Mouse (Mus musculus) CD4-positive, CD25-positive, alpha-beta regulatory T cell, adult 2 months (primary cell): Measurements from ENCODE around the gene Fance.
"Not testable (repeated sequence)": the region's sequence is repeated elsewhere in the genome, so short reads cannot be mapped to it uniquely, and the experiment has no call there.

ENCODE experiments used
- DNase-seq: peaks from one replicate; pipeline ENCODE4 v3.0.0-alpha.2; 2012; ENCODE audit warnings: low read depth, low spot score

The Fance gene

DNA sequence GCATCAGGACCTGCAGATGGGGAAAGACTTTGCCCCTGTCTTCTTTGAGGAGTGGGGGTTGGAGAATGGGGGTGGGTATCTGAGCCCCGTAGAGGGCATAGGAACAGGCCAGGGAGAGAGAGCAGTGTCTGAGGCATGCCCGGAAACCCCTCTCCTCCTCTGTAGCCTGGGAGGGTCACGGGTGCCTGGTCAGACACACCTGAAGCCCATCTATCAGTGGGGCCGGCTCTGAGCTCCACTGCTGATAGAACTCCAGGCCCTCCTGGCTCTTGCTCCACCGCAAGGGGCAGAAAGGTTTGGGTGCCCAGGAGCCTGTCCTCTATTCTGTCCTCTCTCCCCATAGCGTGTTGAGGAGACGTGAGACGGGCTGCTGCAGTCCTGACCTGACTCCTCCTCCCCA, 12.4 kb downstream of the Fance start:
- DNase-seq, result no peak

DNA sequence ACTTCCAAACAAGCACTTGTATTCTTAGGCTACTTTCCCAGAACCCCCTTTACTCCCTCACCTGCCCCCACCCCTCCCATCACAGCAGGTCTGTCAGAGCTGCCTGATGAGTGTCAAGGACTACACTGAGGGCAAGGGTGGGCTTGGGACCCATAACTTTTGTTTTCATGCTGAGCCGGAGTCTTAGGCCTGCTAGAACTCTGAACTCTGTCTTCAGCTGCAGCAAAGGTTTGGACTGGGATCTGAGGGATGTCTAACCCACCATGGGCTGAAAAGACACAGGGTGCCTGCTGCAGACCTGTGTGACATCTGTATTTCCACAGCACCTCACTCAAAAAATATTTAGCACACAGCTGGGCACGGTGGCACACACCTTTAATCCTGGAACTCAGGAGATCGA, 13.6 kb downstream of the Fance start:
- no peak for DNase-seq

DNA sequence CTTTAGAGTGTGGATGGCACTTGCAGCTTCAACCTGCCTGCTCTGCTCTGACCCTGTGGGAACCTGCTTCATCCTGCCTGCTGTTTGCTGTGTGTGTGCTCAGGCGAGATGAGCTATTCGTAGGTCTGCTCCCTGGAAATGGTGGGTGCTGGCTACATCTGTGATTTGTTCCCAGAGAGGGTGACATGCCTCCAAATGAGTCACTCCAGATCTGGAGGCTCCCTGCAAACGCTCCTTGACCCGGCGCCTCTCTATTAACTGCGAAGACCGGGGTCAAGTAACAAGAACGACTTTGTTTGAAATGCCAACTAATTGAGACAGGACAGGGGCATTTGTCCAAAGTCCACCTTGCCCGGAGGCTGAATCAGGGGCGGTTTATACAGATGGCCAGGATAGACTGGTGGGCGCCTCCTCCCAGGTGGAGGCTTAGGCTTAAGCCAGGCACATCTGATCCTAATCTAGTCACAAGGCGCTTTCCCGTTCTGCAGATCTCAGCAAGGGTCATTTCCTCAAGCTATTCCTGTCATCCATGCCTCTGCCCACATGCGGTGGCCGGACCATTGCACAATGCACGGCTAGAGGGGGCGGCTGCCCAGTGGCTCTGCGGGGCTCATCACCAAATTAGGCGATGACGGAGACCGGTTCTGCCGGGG, 14.5 kb downstream of the Fance start:
- DNase-seq, result no peak

DNA sequence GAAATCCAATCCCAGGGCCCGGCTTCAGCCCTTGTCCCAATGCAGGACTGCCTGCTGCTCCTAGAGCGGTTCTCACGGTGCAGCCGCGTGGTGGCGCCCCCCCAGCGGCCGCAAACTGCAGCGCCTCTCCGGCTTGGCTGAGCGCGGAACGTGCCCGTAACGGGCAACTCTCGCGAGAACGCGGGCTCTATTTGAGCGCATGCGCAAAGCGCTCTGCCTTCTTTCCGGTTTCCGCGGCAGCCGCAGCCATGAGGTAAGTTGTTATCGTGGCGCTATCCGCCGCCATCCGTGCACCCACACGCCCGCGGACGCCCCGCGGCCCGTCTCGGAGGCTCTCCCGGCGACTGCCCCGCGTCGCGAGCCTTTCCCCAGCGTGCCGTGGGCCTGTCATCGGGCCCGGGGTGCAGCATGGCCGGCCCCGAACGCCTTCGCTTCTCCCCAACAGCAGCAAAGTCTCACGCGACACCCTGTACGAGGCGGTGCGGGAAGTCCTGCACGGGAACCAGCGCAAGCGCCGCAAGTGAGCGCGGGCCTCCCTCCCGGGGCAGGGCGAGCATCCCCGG, 15.1 kb downstream of the Fance start, which contains the start of gene Rpl10a:
Gene Rpl10a (plus strand): TSS at position 106 of the 563 bp plus-strand sequence.
- DNase-seq, result peak; percentile 98

DNA sequence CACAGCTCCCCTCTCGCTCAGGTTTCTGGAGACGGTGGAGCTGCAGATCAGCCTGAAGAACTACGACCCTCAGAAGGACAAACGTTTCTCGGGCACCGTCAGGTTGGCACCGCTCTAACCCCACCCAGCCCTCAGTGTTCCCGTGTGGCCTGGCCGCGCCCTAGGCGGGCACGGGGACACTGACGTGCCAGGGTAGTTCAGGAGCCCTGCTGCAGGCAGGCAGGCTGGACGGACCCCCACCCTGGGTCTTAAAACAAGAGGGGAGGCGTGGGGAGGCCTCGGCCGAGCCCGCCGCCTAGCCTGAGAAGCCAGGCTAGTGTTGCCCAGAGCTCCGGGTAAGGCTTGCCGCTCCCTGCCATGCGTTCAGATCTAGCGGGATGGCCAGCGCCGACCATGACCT, 15.6 kb downstream of the Fance start:
- no peak for DNase-seq

DNA sequence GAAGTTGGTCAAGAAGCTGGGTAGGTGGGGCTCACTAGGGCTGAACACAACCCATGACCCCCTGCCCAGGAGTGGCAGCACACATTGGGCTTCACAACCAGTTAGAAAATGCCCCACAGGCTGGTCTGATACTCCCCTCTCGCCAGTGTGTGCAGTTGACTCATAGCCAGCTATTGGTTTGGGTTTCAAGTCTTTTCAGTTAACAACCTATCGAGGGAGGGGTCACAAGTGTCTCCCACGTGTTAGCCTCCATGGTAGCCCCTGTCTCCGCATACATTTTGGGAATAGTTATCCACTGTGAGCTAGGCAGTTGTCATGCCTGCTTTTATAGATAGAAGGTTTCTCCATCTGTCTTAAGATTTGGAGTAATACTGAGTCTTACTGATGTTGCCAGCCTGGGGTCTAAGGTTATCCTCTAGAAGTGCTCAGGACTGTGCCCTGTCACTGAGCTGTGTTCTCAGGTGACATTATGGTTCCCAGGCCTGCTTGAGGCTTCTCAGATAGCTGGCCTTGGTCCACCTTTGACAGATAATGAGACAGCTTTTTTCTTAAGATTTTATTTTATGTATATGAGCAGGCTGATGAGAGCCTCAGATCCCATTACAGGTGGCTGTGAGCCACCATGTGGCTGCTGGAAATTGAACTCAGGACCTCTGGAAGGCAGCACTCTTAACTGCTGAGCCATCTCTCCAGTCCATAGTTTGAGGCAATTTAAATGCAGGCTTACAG, 16.3 kb downstream of the Fance start:
- DNase-seq, result peak; percentile 28

DNA sequence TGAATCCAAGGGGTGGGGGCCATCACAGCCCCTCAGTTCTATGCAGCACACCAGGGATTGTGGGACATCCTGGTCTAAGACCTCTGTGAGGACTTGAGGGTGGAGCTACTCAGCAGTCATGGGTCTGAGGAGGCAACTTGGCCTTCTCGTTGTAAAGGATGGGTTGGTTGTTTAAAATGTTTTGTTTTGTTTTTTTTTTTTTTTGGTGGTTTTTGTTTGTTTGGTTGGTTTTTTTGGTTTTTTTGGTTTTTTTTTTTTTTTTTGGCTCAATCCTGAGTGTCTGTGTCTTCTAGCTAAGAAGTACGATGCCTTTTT, 16.9 kb downstream of the Fance start:
- no peak for DNase-seq

DNA sequence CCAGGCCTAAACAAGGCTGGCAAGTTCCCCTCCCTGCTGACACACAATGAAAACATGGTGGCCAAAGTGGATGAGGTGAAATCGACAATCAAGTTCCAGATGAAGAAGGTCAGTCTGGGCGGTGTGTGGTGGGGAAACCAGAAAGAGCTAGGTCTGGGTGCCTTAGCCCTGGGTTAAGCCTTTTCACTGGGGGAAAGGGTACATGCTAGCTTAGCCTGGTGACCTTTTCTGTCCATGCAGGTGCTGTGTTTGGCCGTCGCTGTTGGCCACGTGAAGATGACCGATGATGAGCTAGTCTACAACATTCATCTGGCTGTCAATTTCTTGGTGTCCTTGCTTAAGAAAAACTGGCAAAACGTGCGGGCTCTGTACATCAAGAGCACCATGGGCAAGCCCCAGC, 17.3 kb downstream of the Fance start:
- not testable (repeated sequence) for DNase-seq

DNA sequence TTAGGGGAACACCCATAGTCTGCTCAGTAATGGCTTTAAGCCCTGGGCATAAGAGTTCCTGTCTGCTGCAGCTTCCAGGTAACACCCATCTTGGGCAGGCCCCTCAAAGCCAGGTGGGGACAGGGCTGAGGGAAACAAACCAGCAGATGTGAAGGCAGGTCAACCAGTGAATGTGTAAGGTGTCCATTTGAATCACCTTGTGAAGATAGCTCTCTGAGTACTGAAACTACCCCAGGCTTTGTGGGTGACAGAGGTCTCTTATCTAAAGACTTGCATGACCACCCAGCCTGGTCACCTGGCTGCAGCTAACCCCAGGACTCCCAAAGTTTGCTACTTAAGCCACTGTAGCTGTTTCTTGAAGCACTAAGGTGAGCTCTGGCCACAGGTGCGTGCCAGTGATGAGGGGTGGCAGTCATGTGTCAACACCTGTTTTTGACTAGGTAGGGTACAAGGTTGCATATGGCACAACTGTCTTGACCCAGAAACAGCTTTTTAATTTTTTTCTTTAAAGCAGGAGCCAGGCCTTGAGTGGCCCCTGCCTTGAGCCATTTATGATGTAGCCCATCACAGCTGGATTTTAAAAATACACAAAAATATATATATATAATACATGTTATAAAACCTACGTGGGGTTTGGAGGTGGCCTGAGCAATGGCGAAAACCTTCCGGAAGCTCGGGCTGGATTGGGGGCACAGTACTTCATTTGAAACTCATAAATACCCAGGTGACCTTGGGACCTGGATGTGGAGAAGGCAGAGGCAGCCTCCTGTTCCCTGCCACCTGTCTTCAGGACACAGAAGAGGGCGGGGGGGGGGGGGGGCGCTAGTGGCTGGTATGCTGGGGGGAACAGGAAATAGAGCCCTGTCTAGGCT, 18.2 kb downstream of the Fance start:
- no peak for DNase-seq

DNA sequence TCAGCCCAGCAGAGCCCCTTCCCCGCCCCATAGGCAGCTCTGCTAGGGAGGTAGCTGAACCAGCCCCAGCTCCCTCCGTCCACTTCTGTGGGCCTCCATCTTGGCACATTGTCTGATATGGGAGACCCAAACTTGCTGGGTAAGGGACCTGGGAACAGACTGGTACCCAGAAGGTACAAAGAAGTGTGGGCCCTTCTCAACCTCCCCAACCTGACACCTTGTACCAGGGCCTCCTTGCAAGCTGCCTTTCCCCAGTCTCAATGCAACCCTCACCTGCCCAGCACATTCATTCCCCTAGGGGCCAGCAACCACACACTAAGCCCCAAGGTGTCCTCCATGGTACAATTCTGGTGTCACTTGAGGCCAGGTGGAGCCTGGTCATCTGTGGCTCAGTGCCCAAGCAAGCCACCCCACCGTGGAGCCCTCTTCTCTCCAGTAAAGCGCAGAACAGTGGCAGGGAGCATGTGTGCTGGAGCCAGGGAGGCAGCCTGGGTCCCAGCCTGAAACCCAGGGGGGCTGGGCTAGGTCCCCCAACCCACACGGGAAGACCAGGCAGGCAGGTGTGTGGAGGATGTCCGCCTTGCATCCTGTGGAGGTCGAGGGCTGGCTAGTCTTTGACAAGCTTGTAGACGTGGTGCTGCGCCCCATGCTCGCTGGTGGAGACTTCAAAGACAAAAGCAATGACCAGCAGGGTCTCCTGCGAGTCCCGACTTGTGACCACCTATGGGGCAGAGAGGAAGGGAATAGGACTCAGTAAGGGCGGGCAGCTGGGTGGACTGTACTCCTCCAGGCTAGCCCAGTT, 19.0 kb downstream of the Fance start:
- DNase-seq, result no peak

DNA sequence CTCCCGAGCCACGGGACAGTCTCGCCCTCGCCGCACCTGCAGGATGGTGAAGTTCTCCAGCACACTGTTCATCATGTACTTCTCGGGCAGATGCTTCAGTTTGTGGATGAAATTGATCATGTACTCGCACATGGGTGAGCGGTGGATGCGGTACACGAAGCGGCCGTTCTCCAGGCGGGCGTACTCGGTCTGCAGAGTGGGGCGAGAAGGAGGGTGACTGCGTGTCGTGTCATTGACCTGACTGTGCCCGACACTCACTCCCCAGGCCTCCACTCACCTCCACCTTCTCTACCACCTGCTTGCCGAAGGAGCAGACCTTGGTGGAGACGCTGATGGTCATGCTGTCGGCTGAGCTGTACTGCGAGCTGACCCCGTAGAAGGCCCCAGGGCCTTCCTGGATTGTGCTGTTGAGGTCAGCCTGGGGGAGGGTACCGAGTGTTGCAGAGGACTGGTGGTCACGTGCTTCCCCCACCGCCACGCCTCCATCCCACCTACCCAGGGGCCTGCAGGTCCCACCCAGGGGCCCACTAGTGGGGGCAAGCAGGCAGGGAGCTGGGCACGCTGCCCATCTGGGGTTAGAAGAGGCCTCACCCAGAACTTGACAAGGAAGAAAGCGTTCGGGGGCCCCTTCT, 19.7 kb downstream of the Fance start:
- DNase-seq, result no peak

DNA sequence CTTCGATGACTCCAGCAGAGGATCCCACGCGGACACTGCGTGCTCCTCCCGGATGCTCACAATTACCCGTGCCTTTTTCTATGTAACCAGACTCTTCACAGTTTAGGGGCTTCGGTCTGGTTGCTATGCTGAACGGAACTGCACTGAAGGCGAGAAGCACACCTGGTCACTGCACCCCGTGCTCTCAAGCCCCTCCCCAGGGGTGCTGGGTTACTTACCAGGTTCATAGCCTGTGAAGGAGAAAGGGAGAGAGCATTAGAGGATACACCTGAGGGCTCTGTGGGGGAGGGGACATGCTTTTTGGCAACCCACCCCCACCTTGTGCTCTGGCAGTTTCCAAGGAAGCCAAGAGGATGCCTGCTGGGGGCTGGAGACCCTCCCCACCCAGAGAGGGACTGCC, 21.9 kb downstream of the Fance start:
- DNase-seq, result no peak

DNA sequence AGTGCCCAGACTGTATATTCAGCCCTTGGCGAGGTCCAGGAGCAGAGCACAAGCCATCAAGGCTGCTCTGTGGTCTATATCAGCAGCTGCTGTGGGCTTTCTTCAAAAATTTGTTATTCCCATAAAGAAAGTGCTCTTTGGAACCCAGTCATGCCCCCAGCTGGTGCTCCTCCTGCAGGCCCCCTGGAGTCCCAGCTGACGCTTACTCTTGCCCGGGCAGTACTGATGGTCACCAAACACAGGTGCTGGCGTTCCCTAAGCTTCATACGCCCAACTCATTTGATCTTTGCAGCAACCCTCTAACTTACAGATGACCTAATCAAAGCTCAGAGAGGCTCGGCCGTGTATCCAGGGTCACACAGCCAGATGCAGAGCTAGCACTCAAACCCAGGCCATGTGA, 24.2 kb downstream of the Fance start:
- DNase-seq, result no peak

DNA sequence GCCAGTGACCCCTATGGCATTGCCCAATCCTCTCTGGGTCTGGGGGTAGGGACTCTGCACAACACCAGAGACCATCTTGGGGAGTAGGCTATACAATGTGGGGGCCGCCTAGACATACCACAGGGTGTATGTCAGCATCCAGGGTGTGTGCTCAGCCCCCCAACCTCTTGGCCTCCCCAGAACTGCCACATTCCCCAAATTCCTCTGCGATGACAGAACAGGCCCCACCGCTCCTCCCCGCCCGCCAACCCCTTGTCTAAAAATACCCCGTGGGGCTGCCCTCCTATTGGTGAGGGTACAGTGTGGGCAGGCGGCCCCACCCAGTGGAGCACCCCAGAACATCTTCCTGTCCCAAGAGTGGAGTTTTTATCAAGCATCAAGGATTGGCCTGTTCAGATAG, 27.3 kb downstream of the Fance start:
- no peak for DNase-seq

DNA sequence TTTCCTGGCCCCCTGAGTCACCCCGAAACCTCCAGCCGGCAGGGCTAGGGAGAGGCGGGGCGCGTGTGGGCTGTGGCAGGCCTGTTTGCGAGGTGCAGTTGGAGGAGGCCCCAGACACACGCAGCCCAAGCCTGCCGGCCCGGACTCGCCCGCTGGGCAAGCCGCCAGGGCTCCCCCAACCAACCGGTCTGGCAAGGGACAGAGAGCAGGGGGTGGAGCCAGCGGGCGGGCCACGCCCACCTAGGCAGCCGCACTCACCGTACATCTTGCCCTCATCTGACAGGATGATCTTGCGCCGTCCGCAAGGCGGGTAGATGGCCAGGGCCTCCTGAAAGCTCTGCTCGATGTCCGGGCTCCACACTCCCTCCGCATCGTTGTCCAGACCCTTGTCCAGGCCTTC, 27.8 kb downstream of the Fance start:
- DNase-seq, result peak; percentile 52

DNA sequence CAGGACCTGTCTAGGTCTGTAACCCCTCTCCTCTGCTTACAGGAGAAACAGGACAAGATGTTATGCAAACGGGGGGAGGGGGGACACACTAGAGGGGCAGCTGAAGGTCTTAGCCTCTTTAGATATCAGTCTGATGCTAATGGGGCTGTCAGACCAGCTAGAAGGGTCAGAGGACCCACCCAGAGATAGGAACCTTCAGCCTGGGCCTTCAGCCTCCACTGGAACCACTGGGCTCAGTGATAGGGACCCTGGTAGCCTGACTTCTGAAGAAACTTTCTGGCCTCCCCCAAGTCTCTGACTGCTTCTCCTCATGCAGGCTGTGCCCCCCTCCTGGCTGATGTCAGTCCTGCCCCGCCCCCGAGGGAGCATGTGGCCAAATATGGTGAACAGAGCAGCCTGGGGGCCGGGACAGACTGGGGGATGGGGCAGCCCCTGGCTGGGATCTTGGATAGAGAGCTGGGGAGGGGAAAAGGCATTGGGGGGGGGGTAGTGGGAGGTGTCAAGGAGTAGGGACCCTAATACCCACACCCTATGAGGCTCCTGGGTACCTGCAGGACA, 30.8 kb downstream of the Fance start:
- no peak for DNase-seq

DNA sequence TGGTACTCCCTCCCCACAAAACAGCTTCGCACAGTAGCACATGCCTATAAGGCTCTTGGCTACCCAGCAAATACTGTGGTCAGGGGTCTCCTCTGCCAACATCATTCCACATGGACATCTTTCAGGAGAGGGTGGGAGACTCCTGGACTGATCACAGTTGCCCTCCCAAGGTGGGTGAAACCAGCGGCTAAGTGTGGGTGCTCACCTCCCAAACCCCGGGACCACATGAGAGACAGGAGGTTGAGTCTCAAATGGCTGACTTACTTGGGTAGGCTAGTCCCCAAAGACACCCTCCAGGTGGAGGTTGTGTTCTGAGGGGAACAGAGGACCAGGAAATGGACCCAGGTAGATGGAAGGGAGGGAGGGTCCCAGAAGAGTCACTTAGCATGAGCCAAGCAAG, 31.4 kb downstream of the Fance start:
- DNase-seq, result no peak

DNA sequence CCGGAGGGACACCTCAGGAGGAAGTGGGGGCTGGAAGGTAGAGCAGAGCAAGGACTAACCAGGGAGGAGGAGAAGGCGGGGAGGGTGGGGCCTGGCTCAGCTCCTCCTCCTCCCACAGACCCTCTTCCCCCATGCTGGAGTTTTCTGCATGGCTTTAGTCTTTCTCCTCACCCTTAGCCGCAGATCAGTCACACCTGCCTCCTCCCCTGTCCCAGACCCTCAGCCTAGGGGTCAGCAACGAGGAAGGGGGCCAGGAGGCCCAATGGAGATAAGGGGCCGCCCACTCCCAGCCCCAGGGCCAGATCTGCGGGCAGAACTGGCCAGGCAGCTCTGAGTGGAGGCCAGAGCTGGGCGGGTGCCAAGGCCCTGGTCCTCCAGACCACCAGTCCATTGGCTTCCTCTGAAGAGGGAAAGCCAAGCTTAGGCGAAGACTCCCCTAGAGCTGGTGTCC, 32.0 kb downstream of the Fance start:
- DNase-seq, result no peak

DNA sequence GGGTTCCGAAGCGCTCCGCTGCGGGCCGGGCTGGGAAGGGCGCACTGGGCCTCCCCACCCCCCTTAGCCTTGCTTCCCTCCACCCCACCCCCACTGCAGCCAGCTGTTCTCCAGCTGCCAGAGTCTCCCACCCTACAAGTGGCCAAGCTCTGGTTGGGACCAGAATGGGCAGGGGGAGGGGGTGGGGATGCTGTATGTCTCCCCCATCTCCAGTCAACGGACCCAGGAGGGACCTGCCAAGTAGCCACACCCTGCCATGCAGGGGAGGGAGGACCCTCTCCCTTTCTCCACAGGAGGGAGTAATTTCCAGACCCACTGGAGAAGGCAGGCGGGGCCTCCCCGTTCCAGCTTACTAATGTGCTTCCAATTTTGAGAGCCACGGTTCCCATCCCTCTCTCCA, 32.6 kb downstream of the Fance start:
- no peak for DNase-seq

DNA sequence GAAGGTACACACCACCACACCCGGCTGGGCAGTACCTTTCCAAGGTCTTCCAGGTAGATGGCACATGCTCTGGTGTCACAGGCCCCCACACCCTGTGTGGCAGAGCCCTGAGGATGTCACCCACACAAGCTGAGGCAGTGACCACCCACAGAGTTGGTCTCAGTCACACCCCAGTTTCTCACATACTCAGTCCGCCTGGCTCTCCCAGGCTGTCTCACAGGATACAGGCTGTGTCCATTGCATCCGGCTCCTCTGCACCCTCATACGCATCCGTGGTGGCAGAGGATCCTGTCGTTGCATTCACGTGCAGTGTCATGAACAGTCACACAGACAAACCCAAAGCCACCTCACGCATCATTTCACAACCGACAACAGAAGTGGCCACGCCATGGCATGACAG, 34.0 kb downstream of the Fance start:
- no peak for DNase-seq

DNA sequence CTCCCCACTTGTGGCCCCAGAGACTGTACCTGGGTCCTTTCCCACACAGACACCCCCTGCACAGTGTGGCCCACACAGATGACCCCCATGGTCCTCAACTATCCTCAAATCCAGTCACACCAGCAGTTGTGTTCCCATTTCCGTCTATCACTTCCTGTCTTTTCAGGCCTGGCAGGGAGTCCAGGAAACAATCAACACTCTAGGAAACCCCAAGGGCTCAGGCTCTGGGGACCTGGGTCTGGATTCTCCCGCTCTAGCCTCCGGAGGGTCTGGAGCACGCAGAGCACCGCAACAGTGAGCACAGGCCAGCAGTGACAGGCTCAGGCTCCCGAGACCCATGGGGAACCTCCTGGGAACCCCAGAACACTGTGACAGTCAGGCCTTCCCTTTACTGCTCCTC, 34.9 kb downstream of the Fance start:
- no peak for DNase-seq
